Mouse (Mus musculus): ENCODE data around the gene D16Ertd472e. TPM values are rescaled to one million over a fixed set of nuclear protein-coding genes. Genes with fewer than 3 reads are reported as not detected.
"Not testable (repeated sequence)": the region's sequence is repeated elsewhere in the genome, so short reads cannot be mapped to it uniquely, and the experiment has no call there.

The D16Ertd472e gene
- total RNA-seq, 2 experiments from 2014 or later: 8.9 to 9.5 TPM

GRCm38 (mm10) chr16:78492696-78493095 is 83.8 kb downstream of the D16Ertd472e start:
- not testable (repeated sequence) for DNase-seq (ENCODE audit: low spot score in 2 of 2)

- no peak for DNase-seq (ENCODE audit: low spot score in 2 of 2)
Observed at GRCm38 (mm10) chr16:78490779-78491178, 85.7 kb downstream of the D16Ertd472e start.

Other genes starting within 250 kb of the D16Ertd472e start
- gene Btg3, start 199.5 kb downstream of the D16Ertd472e start, total RNA-seq (2021): 10 to 100 TPM; 10.0 to 11.0 TPM

All from gastrocnemius, postnatal 4 days (tissue).